Comparison of ENCODE assay signal across 11 mouse cellular contexts in genomic region chr3:35318348-35318747, GRCm38 (mm10).
DNase-seq lines count a peak whose midpoint lies in the region; ATAC-seq lines count a peak whose summit lies in the region.
"Had no signal": no experiment of that assay in that cellular context is flagged by ENCODE, and none has a peak within 500 bp of the region (broad histone marks: within the 10 kb centered on the region; RNA-seq: fewer than 3 reads in every experiment).

No protein-coding gene starts in this region.

- intact Hi-C loops in left cerebral cortex, postnatal 36 days (cut with DNase I) = no loop called here

- DNase-seq in kidney, postnatal 10 days = no peak
- DNase-seq in CD4-positive, CD25-positive, alpha-beta regulatory T cell, adult 2 months (ENCODE audit: low read depth, low spot score) = peak; percentile 83
- no peak for DNase-seq in left cerebral cortex, postnatal 36 days (ENCODE audit: low spot score in 2 of 2)
- DNase-seq: heart, postnatal 36 days; kidney, adult 9 months had no signal

- H3K4me3 ChIP-seq in kidney, embryonic 15.5 days (replicated peaks) = no peak overlapping the region
- H3K4me3 ChIP-seq in embryonic facial prominence, embryonic 13.5 days = no peak overlapping the region
- no peak overlapping the region for H3K4me3 ChIP-seq in stomach, embryonic 15.5 days (replicated peaks)
- no peak overlapping the region for H3K4me3 ChIP-seq in midbrain, embryonic 15.5 days
- H3K4me3 ChIP-seq: limb, embryonic 15.5 days had no signal

- no peak overlapping the region for H3K27ac ChIP-seq in kidney, embryonic 15.5 days
- H3K27ac ChIP-seq in embryonic facial prominence, embryonic 13.5 days = no peak overlapping the region
- no peak overlapping the region for H3K27ac ChIP-seq in stomach, embryonic 15.5 days
- H3K27ac ChIP-seq in midbrain, embryonic 15.5 days = no peak overlapping the region
- H3K27ac ChIP-seq: limb, embryonic 15.5 days had no signal

- no peak; the same call in 1 of the 2 replicates for ATAC-seq in kidney, embryonic 15.5 days (replicated peaks; ENCODE audit: low FRiP score)
- ATAC-seq in embryonic facial prominence, embryonic 13.5 days (ENCODE audit: insufficient number of reproducible peaks, insufficient read depth, low FRiP score, low TSS enrichment, low read depth) = peak; percentile 46; the same call in 1 of the 2 replicates
- ATAC-seq in stomach, embryonic 15.5 days (ENCODE audit: insufficient read depth, low FRiP score, low read depth) = no peak
- no peak for ATAC-seq in granulocyte monocyte progenitor cell, adult 5-6 weeks (replicated peaks; ENCODE audit: poor library complexity, severe bottlenecking)
- ATAC-seq in midbrain, embryonic 15.5 days (replicated peaks) = no peak

- H3K9ac ChIP-seq in kidney, embryonic 15.5 days = no peak overlapping the region
- H3K9ac ChIP-seq in embryonic facial prominence, embryonic 13.5 days = no peak overlapping the region
- H3K9ac ChIP-seq in stomach, embryonic 15.5 days = no peak overlapping the region
- no peak overlapping the region for H3K9ac ChIP-seq in midbrain, embryonic 15.5 days
- H3K9ac ChIP-seq: limb, embryonic 15.5 days had no signal

- no peaks in the 10 kb centered on the region for H3K36me3 ChIP-seq in kidney, embryonic 15.5 days
- no peaks in the 10 kb centered on the region for H3K36me3 ChIP-seq in embryonic facial prominence, embryonic 13.5 days
- H3K36me3 ChIP-seq in stomach, embryonic 15.5 days = no peaks in the 10 kb centered on the region
- no peaks in the 10 kb centered on the region for H3K36me3 ChIP-seq in midbrain, embryonic 15.5 days (replicated peaks)
- H3K36me3 ChIP-seq: limb, embryonic 15.5 days had no signal

- peaks cover 10% of the 10 kb centered on the region; the same call in 1 of the 2 replicates for H3K4me1 ChIP-seq in kidney, embryonic 15.5 days
- H3K4me1 ChIP-seq in embryonic facial prominence, embryonic 13.5 days = peaks cover 41% of the 10 kb centered on the region
- peaks cover 3% of the 10 kb centered on the region; the same call in 1 of the 2 replicates for H3K4me1 ChIP-seq in stomach, embryonic 15.5 days
- 0 out of 2 replicates have a peak, but pooled peaks cover 4% of the 10 kb centered on the region for H3K4me1 ChIP-seq in midbrain, embryonic 15.5 days

- H3K9me3 ChIP-seq in kidney, embryonic 15.5 days (replicated peaks) = no peaks in the 10 kb centered on the region
- H3K9me3 ChIP-seq in embryonic facial prominence, embryonic 13.5 days = no peaks in the 10 kb centered on the region
- H3K9me3 ChIP-seq in stomach, embryonic 15.5 days = no peaks in the 10 kb centered on the region
- no peaks in the 10 kb centered on the region for H3K9me3 ChIP-seq in midbrain, embryonic 15.5 days
- H3K9me3 ChIP-seq: limb, embryonic 15.5 days had no signal

- H3K4me2 ChIP-seq in kidney, embryonic 15.5 days = peak overlapping the region; percentile 25
- peak overlapping the region; percentile 37; the same call in 1 of the 2 replicates for H3K4me2 ChIP-seq in embryonic facial prominence, embryonic 13.5 days
- H3K4me2 ChIP-seq in stomach, embryonic 15.5 days = 0 out of 2 replicates have a peak overlapping the region, but pooled peaks have one; percentile 19
- no peak overlapping the region for H3K4me2 ChIP-seq in midbrain, embryonic 15.5 days
- H3K4me2 ChIP-seq: limb, embryonic 15.5 days had no signal

- no peaks in the 10 kb centered on the region; the same call in 1 of the 2 replicates for H3K27me3 ChIP-seq in kidney, embryonic 15.5 days
- H3K27me3 ChIP-seq in embryonic facial prominence, embryonic 13.5 days = peaks cover 4% of the 10 kb centered on the region
- H3K27me3 ChIP-seq in stomach, embryonic 15.5 days (replicated peaks) = no peaks in the 10 kb centered on the region
- H3K27me3 ChIP-seq in midbrain, embryonic 15.5 days (replicated peaks) = no peaks in the 10 kb centered on the region

- 39% methylated on average over 13 of the region's 13 CpGs for WGBS in kidney, embryonic 15.5 days
- 25% methylated on average over 13 of the region's 13 CpGs for WGBS in embryonic facial prominence, embryonic 13.5 days
- 52% methylated on average over 13 of the region's 13 CpGs for WGBS in stomach, embryonic 15.5 days
- WGBS in midbrain, embryonic 15.5 days = 68% methylated on average over 13 of the region's 13 CpGs
